Mouse (Mus musculus) heart, adult 2 months (tissue): Measurements from ENCODE around the gene Ube3b. TPM values are rescaled to one million over a fixed set of nuclear protein-coding genes. Genes with fewer than 3 reads are reported as not detected.

Experiments used
- DNase-seq, 2 experiments: peaks; one replicate each; pipeline ENCODE4 v3.0.0; 2021
- H3K27ac ChIP-seq: fragments of 200-600 bp; 2 replicates; pipeline ENCODE4 v1.8.1; 2022
- H3K27me3 ChIP-seq: fragments of 200-500 bp; 2 replicates; pipeline ENCODE4 v1.6.1; 2012; ENCODE audit warnings: mild to moderate bottlenecking, low read length, inconsistent platforms, mixed read lengths; ENCODE audit not compliant: control insufficient read depth, insufficient read depth
- H3K36me3 ChIP-seq: fragments of 200-500 bp; 2 replicates; pipeline ENCODE4 v1.6.1; 2012; ENCODE audit warnings: low read length, inconsistent platforms; ENCODE audit not compliant: control insufficient read depth, insufficient read depth
- H3K4me1 ChIP-seq: fragments of 200-500 bp; 2 replicates; pipeline ENCODE4 v1.6.1; 2011; ENCODE audit warnings: low read length; ENCODE audit not compliant: control insufficient read depth, insufficient read depth
- H3K4me3 ChIP-seq: fragments of 200-600 bp; 2 replicates; pipeline ENCODE4 v1.8.1; 2022
- H3K79me2 ChIP-seq: fragments of 200-500 bp; replicated peaks from 2 replicates; pipeline ENCODE4 v1.6.1; 2012; ENCODE audit warnings: mild to moderate bottlenecking, inconsistent platforms, low read length, moderate library complexity, mixed read lengths; ENCODE audit not compliant: control insufficient read depth, insufficient read depth
- H3K9ac ChIP-seq: fragments of 200-500 bp; 2 replicates; pipeline ENCODE4 v1.6.1; 2012; ENCODE audit warnings: low read depth, mild to moderate bottlenecking, control low read depth, inconsistent platforms, low read length, mixed read lengths
- CTCF ChIP-seq: fragments of 200-600 bp; IDR thresholded peaks from 2 replicates; pipeline ENCODE4 v1.8.1; 2022; ENCODE audit warnings: antibody characterized with exemption, mild to moderate bottlenecking, moderate library complexity
- EP300 ChIP-seq: fragments of 200-500 bp; IDR thresholded peaks from 2 replicates; pipeline ENCODE4 v1.6.1; 2011; ENCODE audit warnings: low read depth, low read length, control low read depth; ENCODE audit not compliant: insufficient read depth
- POLR2A ChIP-seq: fragments of 200-500 bp; IDR thresholded peaks from 2 replicates; pipeline ENCODE4 v1.6.1; 2011; ENCODE audit warnings: mild to moderate bottlenecking, low read depth, low read length, control low read depth; ENCODE audit not compliant: insufficient read depth
- WGBS: fragments of 180-500 bp; shearing (Covaris S2); methylation state at CpG from one replicate; pipeline ENCODE4 v1.1.7; 2018; 5-methylcytosine and 5-hydroxymethylcytosine counted together
- intact Hi-C: fragments of 180-260 bp; cut with DNase I; formaldehyde crosslinking; loops from one replicate; pipeline ENCODE4 v1.15.1; 2025
- polyA plus RNA-seq: library from polyadenylated mRNA; depleted of rRNA; stranded (reverse); fragments of >200 nt; gene quantifications from 2 replicates; pipeline ENCODE4 v1.2.3, GENCODE M21; 2012
- total RNA-seq, 2 experiments: library from RNA; stranded (reverse); gene quantifications; 2 replicates each; pipeline ENCODE4 v1.2.3; 2021

The Ube3b gene
- total and polyA plus RNA-seq, 3 experiments: 84.2 to 101 (median 86.3) TPM

DNA sequence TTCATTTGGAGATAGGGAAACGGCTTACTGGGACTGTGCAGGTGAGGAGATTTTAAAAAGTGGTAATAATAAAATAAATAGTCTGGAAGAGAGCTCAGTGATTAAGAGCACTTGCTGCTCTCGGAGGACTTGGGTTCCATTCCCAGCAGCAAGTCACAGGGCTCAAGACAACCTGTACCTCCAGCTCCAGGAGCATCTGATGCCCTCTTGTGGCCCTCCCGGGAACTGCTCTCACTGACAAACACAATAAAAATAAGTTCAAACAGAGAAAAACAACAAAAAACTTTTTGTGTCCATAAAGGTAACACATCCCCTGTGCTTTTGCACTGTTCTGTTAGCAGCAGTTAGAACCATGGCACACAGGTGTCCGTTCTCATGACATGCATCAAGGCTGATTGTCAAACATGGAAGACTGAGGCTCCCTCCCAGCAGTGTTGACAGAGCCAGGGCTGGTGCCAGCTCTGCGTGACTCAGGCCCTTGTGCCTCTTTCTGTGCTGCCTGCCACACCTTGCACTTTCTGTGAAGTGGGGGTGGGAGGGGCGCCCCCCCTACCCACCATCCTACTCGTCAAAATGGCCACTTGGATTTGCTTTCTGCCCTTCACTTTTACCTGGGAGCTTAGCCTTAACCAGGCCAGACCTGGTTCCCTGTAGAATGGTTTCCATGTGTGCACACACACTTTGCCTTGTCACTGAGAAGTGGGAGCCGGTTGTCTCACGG, 2.9 kb downstream of the Ube3b start:
- peak in 1 of 2 experiments; percentile 53 for DNase-seq
- no peak overlapping the region for H3K4me3 ChIP-seq
- H3K36me3 ChIP-seq: no peaks in the 10 kb centered on the region
- TF ChIP-seq POLR2A: no peak
- TF ChIP-seq CTCF: peak; percentile 94
- 81% methylated on average over 9 of the region's 9 CpGs for WGBS
- H3K4me1 ChIP-seq: no peaks in the 10 kb centered on the region; the same call in 1 of the 2 replicates
- intact Hi-C loops: loop anchor here (1.0 to 2.0 kb wide), 2 partner anchors 27 to 71 kb away; no protein-coding TSS in a partner anchor
- no peak overlapping the region for H3K9ac ChIP-seq
- peaks cover 6% of the 10 kb centered on the region for H3K79me2 ChIP-seq
- H3K27me3 ChIP-seq: no peaks in the 10 kb centered on the region
- no peak overlapping the region for H3K27ac ChIP-seq

DNA sequence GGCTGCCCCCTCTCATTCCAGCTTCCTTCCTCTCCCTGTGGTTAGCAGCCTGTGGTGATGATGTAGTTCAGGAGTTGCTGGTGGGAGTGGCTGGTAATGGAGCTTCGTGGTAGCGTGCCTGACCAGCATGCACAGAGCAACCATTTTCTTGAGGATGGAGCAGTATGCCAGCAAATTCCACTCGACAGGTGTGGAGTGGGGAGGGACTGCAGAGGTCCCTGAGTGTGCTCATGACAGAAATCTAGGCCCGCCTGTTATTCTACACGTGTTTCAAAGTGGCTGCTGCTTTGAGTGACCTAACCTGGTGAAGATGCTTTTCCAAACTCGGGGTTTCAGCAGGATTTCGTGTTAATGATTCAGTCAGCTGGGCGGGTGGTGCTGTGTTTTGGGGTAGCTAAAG, 4.0 kb downstream of the Ube3b start:
- H3K27me3 ChIP-seq: no peaks in the 10 kb centered on the region
- WGBS: 86% methylated on average over 8 of the region's 8 CpGs
- intact Hi-C loops: no loop called here
- H3K4me3 ChIP-seq: no peak overlapping the region
- H3K9ac ChIP-seq: no peak overlapping the region
- no peaks in the 10 kb centered on the region for H3K36me3 ChIP-seq
- H3K27ac ChIP-seq: no peak overlapping the region
- no peak for TF ChIP-seq CTCF
- TF ChIP-seq POLR2A: no peak
- no peak for TF ChIP-seq EP300
- peaks cover 6% of the 10 kb centered on the region for H3K79me2 ChIP-seq
- H3K4me1 ChIP-seq: no peaks in the 10 kb centered on the region; the same call in 1 of the 2 replicates
- DNase-seq: no peak

DNA sequence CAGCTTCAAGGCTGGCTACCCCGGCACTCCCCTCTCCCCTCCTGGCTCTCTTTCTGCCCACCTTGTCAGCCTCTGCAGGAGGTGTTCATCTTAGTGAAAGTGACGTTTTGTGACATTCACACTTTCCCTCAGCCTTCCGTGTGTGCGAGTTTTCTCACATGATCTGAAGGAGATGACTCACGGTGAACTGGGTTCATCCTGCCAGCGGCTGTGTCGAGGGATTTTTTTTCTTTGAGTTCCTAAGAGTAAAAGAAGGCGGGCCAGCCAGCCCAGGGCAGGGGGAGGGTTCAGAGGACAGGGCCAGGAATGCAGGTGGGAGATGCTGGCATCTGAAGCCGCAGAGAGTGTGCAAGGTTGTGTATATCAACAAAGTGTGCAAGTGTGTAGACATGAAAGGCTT, 12.8 kb downstream of the Ube3b start:
- TF ChIP-seq CTCF (no peak), POLR2A (no peak), EP300 (no peak)
- H3K4me1 ChIP-seq: no peaks in the 10 kb centered on the region
- no peaks in the 10 kb centered on the region for H3K79me2 ChIP-seq
- no peak for DNase-seq
- no peak overlapping the region for H3K4me3 ChIP-seq
- no peaks in the 10 kb centered on the region for H3K27me3 ChIP-seq
- H3K27ac ChIP-seq: no peak overlapping the region
- WGBS: 76% methylated on average over 9 of the region's 9 CpGs
- H3K9ac ChIP-seq: no peak overlapping the region
- intact Hi-C loops: no loop called here
- H3K36me3 ChIP-seq: no peaks in the 10 kb centered on the region

DNA sequence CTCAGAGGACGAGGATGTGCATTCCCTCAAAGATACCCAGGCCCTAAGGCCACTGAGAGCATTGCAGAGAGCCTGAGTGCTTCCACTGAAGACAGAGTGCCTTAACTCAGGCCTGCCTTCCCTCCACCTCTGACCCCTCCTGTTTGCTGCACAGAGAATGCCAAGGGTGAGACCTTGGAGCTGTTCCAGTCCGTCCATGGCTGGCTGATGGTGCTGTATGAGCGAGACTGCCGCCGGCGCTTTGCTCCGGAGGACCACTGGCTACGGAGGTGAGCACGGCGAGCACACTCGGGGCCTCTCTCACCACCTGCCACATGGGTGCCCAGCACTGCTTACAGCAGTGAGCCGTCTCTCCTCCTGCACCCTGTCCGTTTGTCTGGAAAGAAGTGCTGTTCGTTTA, 26.2 kb downstream of the Ube3b start:
- no peaks in the 10 kb centered on the region for H3K27me3 ChIP-seq
- WGBS: 85% methylated on average over 14 of the region's 14 CpGs
- H3K36me3 ChIP-seq: no peaks in the 10 kb centered on the region
- H3K27ac ChIP-seq: no peak overlapping the region
- no peak for DNase-seq
- no peaks in the 10 kb centered on the region for H3K79me2 ChIP-seq
- no peak overlapping the region for H3K4me3 ChIP-seq
- no peaks in the 10 kb centered on the region for H3K4me1 ChIP-seq
- no peak overlapping the region for H3K9ac ChIP-seq
- intact Hi-C loops: no loop called here
- TF ChIP-seq EP300 (no peak), CTCF (no peak), POLR2A (no peak)

- TF ChIP-seq CTCF (no peak), EP300 (no peak), POLR2A (no peak)
- 76% methylated on average over 10 of the region's 10 CpGs for WGBS
- no peaks in the 10 kb centered on the region for H3K36me3 ChIP-seq
- no peaks in the 10 kb centered on the region for H3K4me1 ChIP-seq
- no peaks in the 10 kb centered on the region for H3K27me3 ChIP-seq
- no peak overlapping the region for H3K27ac ChIP-seq
- no peaks in the 10 kb centered on the region for H3K79me2 ChIP-seq
- no peak overlapping the region for H3K4me3 ChIP-seq
- H3K9ac ChIP-seq: no peak overlapping the region
- intact Hi-C loops: no loop called here
- no peak for DNase-seq
Measured at GRCm38 (mm10) chr5:114407269-114407668, 26.9 kb downstream of the Ube3b start.

DNA sequence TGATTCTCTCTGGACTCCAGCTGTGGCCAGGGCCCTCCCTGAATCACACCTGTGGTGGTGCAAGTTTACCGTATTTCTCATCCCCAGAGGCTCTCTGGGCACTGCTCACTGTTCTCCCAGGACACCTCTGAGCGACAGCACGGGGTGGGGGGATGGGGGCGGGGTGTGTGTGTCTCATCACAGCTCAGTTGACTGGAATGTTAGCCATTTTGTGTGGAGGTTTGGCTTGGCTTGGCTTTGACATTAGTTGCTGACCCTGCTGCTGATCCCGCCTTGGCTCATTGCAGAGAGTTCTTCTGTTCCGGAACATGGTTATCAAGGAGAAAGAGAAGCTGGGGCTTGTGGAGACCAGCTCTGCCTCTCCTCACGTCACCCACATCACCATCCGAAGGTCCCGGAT, 27.4 kb downstream of the Ube3b start:
- DNase-seq: no peak
- WGBS: 85% methylated on average over 9 of the region's 9 CpGs
- no peak overlapping the region for H3K27ac ChIP-seq
- intact Hi-C loops: no loop called here
- no peak overlapping the region for H3K9ac ChIP-seq
- TF ChIP-seq CTCF (no peak), POLR2A (no peak), EP300 (no peak)
- H3K36me3 ChIP-seq: no peaks in the 10 kb centered on the region
- H3K79me2 ChIP-seq: no peaks in the 10 kb centered on the region
- H3K4me3 ChIP-seq: no peak overlapping the region
- H3K4me1 ChIP-seq: no peaks in the 10 kb centered on the region
- no peaks in the 10 kb centered on the region for H3K27me3 ChIP-seq
